Mouse (Mus musculus): ENCODE results near the gene Dnajc12.
"Not testable (repeated sequence)": the region's sequence is repeated elsewhere in the genome, so short reads cannot be mapped to it uniquely, and the experiment has no call there.

Gene Dnajc12

DNA sequence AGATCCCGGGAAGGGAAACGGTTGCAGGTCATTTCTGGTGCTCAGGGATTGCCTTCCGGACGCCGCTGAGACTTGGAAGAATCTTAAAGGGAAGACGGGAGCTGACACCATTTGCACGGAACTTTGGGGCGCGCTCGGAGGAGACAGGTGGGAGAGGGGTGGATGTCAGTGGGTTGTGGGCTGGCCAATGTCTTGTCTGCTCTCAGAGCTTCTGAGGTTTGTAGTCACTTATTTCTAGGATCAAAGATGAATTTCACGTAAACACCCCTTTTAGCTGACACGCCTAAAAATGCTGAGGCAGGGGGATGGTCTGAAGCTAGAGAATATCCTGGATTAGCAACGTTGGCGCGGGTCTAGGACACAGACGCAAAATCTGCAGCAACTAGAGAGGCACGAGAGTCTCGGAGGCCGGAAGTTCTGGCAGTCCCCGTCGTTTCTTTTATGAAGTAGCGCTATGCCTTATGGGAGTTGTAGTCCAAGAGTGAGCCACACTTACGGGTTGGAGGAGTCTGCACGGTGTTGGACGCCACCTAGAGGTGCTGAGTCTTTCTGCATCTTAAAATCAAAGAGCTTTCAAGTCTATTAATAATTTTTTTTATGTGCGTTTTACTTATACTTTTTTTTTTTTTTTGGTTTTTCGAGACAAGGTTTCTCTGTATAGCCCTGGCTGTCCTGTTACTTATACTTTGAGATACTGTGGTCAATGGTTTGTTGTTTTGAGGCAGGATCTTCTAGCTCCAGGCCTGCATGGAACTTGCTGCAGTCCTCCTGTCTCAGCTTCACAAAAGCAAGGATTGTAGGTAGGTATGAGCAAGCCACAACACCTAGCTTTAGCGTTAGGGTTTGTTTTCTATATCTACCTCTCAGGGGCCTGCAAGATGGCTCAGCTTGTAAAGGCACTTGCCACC, at the start of gene Dnajc12:
Gene Dnajc12, plus strand, starts transcription at position 72 of the 908 bp plus-strand sequence.
- DNase-seq, result peak; percentile 61 to 74

- no peak for DNase-seq
These were observed 45.3 kb upstream of the Dnajc12 start for GRCm38 (mm10) chr10:63336901-63337300.

DNA sequence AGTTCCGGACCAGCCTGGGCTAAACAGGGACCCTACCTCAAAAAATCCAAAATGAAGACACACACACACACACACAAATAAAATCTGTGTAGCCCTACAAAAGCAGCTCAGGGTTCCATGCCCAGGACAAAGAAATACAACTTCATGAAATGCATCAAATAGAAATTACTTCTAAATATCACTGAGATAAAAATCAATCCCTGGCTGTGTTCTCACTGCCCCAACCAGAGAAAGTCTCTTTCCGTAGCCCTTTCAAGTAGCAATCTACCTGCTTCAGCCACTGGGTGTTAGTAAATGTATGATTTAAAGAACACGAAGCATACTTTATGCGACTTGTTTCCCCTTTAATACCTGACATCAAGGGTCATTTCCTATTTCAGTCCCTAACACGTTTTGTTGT, 44.9 kb upstream of the Dnajc12 start:
- no peak for DNase-seq

- DNase-seq, result peak; percentile 57 to 71
These were observed 44.0 kb upstream of the Dnajc12 start for GRCm38 (mm10) chr10:63337951-63338836.

DNA sequence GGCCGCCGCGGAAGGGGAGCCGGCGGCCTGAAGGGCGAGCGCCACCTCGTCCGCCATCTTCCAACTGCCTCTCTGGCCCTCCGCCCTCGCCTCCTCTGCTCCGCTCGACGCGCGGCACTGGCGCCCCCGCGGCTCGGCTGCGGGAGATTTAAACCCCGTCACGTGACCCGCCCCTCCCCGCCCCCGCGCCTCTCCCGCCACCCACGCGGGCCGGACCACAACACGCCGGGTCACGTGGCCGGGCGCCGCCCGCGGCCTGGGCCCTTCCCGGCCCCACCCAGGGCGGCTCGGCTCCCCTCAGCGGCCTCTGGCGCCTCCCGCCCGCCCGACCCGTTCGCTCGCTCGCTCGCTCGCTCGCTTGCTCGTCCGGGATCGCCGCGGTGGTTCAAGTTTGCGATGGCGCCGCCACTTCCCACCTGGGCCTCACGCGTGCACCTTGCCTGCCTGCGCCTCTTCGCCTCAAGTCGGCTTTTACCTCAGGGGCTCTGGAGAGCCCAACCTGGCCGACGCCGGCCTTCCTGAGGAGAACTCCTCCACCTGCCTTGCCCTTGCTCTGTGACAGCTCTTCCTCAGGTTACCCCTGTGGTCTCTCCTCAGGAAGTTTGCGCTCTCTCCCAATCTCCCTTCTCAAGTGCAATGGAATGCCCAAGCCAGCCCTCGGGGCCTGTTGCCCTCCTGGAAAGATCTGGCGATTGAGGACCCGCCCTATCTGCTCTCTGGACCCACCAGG, 43.2 kb upstream of the Dnajc12 start:
- peak; percentile 86 to 89 for DNase-seq

- DNase-seq, result no peak
These were observed 40.9 kb upstream of the Dnajc12 start for GRCm38 (mm10) chr10:63341351-63341750.

- no peak for DNase-seq
These were observed 37.5 kb upstream of the Dnajc12 start for GRCm38 (mm10) chr10:63344751-63345150.

GRCm38 (mm10) chr10:63348291-63348690, 34.0 kb upstream of the Dnajc12 start:
- DNase-seq, result no peak

- DNase-seq, result no peak
These were observed 31.6 kb upstream of the Dnajc12 start for GRCm38 (mm10) chr10:63350666-63351065.

DNA sequence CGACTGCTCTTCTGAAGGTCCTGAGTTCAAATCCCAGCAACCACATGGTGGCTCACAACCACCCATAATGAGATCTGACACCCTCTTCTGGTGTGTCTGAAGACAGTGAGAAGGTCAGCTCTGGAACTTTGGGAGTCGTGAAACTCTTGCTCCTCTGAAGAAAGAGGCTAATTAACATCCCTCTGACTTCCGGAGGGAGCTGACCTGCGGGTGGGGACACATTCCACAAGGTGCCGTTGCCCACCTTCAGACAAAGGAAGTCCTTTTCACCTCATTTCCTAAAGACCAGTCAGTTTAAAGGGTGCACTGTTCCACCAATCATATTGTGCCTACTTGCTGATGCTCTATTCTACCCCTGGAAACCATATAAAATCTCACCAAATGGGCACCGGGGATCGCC, 31.1 kb upstream of the Dnajc12 start:
- not testable (repeated sequence) for DNase-seq

DNA sequence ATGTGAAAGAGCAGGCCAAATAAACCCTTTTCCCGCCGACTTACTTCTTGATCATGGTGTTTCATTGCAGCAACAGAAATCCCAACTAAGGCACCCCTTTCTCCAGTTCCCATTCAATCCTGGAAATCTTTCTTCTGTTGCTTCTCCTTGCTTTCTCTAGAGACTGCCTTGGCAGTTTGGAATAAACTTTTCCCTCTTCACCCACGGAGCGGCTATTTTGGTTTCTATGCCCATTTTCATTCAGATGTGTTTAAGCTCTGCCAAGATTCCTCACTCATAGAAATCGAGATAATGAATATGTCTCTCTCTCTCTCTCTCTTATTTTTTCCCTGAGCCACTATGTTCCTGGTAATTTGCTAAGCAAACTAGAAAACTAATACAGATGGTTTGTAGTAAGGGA, 30.1 kb upstream of the Dnajc12 start:
- no peak for DNase-seq

- no peak for DNase-seq
These were observed 21.7 kb upstream of the Dnajc12 start for GRCm38 (mm10) chr10:63360502-63360901.

DNA sequence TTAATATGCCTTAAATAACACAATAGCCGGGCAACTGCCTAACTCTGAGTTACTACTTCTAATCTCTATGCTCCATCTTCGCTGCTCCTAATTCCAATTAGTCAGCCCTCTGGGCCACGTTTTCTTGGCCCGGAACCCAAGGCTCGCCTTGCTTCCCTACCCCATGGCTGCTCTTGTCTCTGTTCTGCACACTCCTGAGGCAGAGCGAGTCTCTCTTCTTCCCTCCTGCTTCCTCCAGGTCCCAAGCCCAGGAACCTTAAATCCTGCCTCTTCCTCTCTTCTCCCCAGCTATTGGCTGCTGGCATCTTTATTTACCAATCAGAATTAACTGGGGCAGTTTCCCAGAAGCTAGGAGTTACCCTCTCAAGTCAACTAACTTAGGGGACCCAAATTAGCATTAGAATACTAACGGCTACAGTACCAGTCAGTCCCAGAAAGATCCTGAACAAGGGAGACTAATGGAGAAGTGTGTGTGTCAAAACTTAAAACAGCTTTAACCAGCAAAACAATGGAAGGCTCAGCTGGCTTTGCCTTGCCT, 16.3 kb upstream of the Dnajc12 start:
- DNase-seq, result no peak

- DNase-seq, result no peak
These were observed 14.9 kb upstream of the Dnajc12 start for GRCm38 (mm10) chr10:63367386-63367785.

DNA sequence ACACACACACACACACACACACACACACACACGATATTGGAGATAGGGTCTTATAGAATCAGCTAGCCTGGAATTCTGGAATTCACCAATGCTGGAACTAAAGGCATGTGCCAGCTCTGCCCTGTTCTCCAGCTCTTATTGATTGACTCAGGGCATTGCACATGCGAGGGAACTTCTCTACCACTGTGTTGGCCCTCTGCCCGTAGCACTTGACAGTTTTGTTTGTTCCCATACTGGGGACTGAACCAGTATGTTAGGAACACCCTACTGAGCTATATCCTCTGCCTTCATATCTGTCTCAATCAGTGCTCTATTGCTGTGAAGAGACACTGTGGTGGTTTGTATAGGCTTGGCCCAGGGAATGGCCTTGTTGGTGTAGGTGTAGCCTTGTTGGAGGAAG, 14.2 kb upstream of the Dnajc12 start:
- DNase-seq, result no peak

DNA sequence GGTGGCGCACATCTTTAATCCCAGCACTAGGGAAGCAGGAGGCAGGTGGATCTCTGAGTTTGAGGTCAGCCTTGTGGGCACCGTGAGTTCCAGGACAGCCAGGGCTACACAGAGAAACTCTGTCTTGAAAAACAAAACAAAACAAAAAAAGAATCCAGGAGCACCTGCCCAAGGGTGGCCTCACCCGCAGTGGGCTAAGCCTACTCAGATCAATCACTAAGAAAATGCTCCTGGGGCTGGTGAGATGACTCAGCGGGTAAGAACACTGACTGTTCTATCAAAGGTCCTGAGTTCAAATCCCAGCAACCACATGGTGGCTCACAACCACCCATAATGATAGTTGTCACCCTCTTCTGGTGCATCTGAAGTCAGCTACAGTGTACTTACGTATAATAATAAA, 5.9 kb upstream of the Dnajc12 start:
- DNase-seq, result no peak

DNA sequence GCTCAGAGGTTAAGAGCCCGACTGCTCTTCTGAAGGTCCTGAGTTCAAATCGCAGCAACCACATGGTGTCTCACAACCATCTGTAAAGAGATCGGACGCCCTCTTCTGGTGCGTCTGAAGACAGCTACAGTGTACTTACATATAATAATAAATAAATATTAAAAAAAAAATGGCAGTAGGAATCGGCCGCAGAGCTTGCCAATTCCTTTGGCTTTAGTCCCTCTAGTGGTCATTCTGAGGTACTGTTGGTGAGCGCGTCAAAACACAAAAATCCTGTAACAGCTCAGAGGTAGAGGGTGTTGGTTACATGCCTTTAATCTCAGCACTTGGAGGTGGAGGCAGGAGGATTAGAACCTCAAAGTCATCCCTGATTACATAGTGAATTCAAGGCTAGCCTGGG, 4.8 kb upstream of the Dnajc12 start:
- DNase-seq, result peak; percentile 30 to 36

DNA sequence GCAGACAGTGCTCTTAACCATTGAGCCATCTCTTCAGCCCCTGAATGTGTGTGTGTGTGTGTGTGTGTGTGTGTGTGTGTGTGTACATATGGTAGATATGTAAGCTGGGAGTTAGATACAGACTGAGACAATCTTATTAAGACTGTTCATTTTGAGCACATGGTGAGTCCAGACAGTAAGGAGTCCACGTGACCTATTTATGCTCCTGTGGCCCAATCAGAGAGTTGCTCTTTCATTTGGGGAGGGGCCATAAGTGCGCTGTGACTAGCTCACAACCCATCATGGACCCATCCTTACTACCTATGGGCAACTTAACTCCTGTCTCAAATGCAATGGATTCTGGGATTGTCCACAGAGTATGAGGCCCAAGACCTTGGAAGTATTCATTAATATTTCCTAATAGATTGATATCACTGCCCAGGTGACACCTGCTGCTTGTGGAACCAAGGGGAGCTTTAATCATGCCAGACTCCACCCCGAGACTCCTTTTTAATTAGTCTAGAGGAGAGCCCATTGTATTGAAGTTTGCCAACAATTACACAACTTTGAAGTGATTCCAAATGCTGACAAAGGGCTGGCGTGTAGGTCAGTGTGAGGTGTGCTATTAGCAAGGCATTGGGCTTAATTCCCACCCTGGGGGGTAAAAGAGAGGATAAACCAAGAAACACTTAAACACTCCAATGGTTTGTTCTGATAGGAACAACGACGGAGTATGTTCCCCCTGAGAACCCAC, 3.1 kb upstream of the Dnajc12 start:
- no peak for DNase-seq

DNA sequence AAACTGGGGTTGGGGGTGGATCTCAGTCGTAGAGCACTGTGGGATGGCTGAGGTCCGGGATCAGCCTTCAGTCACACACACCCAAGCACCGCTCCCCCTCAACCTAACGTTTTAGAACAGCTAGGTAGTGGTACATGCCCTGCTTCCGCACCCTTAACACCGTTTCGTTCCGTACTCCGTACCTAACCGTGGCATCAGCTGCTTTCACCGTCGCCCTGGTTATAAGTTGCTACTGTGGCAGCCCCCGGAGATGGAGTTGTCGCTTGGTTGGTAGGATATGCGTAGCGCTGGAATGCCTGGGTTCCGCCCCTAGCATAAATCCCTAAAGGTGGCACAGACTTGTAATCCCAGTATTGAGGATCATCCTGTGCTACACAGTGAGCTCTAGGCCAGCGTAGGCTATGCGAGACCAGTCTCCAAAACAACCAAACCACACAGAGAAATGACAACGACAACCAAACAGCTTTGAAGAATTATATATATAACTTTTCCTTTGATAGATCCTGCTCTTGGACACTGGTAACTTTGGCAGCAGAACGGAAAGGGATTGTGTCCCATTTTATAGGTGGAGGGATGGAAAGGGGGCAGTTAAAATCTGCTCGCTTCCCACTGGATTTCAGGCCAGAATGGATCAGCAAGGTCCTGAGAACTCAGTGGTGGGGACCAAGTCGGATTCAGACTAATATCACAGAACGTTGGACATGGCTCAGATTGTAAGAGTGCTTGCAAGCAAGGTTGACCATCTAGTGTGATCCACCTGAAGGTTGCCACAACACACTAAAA, 554 bp upstream of the Dnajc12 start, which contains the start of gene Sirt1:
Gene Sirt1, minus strand, starts transcription at position 207 of the 783 bp plus-strand sequence.
- DNase-seq, result peak; percentile 39 to 40

DNA sequence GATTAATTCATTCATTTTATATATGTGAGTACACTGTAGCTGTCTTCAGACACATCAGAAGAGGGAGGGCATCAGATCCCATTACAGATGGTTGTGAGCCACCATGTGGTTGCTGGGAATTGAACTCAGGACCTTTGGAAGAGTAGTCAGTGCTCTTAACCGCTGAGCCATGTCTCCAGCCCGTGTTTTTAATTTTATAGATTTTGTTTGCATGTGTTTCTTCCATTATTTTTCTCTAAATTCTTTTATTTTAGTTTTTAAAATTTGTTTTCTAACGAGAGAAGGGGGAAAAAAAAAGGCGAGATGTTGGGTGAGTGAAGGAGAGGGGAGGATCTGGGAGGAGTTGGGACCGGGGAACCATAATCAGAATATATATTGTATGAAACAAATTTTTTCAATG, 3.7 kb downstream of the Dnajc12 start:
- DNase-seq, result not testable (repeated sequence)

GRCm38 (mm10) chr10:63386444-63386843, 4.2 kb downstream of the Dnajc12 start:
- DNase-seq, result peak; percentile 67 to 73

Data from thymus, postnatal 36 days (tissue).